Mouse (Mus musculus) heart, adult 2 months (tissue): ENCODE results near the gene Erc1.

Source experiments
- EP300 ChIP-seq: fragments of 200-500 bp; IDR thresholded peaks from 2 replicates; pipeline ENCODE4 v1.6.1; 2011; ENCODE audit warnings: low read depth, low read length, control low read depth; ENCODE audit not compliant: insufficient read depth
- POLR2A ChIP-seq: fragments of 200-500 bp; IDR thresholded peaks from 2 replicates; pipeline ENCODE4 v1.6.1; 2011; ENCODE audit warnings: mild to moderate bottlenecking, low read depth, low read length, control low read depth; ENCODE audit not compliant: insufficient read depth

- TF ChIP-seq EP300 (no peak), POLR2A (no peak)
Observed at GRCm38 (mm10) chr6:119737716-119738115, 110.3 kb downstream of the Erc1 start.
